Mouse (Mus musculus): ENCODE data around the gene Eif3m.

The Eif3m gene

DNA sequence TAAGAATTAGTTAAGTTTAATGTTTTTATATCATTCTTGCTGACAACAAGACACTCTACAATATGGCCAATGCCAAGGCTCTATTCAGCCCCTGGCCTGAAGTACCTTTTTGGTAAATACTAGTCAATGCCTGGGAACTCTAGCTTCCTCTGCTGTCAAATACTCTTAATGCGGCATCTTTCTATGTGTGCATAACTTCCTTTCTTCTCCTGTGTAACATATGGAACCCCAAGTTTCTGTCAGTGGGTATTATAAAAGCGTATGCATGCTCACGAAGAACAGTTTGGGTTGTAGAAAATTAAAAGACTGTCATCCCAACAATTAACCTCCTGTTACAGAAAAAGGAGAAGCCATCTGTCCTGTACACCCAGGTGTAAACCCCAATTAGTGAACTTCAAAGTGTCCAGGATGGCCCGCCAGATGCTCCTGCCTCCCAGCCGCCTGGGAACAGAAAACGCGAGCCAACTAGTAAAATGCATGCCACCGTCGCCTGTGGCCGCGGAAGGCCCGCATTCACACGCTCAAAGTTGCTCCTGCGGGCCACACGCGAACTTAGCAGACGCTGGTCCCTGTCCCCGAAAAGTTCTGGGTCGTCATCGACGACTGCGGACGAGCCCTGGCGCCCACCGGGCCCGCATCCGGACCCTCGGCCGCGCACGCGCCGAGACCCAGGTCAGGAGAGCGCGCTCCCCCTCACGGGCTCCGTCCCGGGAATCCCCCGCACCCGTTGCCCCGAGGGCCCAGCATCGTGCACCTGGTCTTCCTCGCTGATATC is 501 bp downstream of the Eif3m start:
- DNase-seq (ENCODE audit: low read depth), result no peak

DNA sequence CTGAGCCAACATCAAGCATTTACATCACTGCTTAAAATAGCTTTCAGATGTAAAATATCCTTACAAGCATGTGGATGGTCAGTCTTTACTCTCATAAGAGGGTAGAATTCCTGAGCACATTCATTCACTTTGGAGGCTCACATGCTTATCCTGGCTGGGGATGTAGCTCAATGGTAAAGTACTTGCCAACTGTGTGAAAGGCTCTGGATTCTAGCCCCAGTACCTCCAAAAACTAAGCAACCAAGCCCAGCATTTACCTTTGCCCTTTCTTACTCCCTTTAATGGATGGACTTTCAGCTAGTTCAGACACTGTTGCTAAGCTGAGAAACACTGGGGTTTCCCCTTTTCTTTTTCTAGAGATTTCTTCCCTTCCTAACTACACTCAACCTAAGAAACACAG is 9.6 kb downstream of the Eif3m start:
- DNase-seq (ENCODE audit: low read depth), result no peak

DNA sequence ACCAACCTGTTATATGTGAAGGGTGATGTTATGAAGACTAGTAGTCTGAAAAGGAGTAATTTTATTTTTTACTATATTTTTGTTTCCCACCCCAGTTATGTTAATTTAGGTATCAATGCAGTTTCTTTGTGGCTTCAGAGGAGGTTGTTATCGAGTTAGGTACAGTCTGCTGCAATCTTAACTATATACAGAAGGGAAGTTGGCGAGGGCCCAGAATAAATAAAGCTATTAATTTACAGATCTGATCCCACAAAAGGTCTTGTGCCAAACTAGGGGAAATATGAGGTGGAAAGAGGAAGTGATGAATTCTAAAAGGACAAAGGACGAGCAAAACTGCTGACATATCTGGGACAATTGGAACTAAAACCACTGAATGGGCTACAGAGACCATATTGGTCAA is 20.7 kb downstream of the Eif3m start:
- DNase-seq (ENCODE audit: low read depth), result no peak

DNA sequence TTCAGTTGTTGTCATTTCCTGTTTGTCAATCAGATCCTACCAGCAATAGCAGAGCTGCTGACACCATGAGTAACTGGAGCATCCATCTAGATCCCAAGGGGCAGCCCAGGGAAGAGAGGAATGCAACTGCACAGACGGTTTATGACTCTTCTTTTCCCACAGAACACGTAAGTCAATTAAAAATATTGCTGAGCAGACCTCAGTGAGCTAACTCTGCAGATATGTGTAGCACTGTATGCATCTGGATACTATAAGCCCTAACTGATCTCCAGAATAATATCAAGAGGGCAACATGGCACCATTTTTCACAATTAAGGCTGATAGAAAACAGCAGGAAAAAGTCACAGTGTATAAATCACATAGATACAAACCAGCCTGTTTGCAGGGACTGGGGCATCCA is 22.4 kb downstream of the Eif3m start:
- DNase-seq (ENCODE audit: low read depth), result no peak

DNA sequence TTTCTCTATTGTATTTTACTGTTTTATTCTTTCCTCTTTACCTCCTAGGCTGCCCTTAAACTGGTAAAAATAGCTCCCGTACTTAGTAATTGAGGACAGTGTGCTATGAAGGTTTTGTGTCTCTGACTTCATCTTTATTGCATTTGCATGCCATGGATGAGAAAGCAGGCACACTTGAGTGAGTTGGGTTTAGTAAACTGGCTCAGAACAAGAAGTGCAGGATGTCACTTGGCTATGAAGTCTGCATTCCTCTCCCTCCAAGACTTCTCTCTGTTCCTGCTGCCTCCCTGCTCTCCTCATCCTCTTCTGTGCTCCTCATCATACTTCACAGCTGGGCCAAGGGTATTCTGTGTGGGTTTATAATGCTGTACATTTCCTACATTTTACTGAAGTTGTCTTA is 27.9 kb downstream of the Eif3m start:
- no peak for DNase-seq (ENCODE audit: low read depth)

DNA sequence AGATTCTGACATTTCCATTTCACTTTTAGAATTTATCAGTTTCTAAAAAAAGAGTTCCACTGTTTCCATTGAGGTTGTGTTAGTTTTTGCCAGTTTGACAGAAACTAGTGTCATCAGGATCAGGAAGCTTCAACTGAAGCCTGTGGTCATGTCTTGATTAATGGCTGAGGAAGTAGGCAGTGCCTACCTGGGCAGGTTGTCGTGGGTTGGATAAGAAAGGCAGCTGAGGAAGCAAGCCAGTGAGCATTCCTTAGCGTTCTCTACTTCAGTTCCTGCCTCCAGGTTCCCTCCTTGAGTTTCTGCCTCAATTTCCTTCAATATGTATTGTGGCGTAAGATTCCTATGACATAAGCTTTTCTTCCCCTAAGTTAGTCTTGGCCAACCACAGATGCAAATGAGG is 31.1 kb downstream of the Eif3m start:
- no peak for DNase-seq (ENCODE audit: low read depth)

DNA sequence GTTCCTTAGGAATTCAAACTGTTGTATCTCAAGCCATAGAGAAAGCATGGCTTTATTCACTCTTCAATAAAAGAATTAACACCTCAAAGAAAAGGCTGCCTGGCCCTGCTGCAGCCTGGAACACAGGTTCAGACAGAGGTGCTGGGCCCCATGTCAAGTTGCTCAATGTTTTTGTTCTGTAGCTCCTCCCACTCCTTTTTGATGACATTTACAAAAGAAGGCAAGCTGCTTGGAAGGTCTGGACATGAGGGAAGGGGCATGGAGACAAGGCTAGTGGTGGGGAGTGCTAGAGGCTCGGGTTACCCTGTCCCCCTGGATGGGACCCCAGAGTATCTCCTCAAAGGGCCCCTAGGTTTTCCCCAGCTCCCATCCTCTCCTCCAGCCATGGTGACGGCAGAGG is 35.2 kb downstream of the Eif3m start:
- DNase-seq (ENCODE audit: low read depth), result no peak

DNA sequence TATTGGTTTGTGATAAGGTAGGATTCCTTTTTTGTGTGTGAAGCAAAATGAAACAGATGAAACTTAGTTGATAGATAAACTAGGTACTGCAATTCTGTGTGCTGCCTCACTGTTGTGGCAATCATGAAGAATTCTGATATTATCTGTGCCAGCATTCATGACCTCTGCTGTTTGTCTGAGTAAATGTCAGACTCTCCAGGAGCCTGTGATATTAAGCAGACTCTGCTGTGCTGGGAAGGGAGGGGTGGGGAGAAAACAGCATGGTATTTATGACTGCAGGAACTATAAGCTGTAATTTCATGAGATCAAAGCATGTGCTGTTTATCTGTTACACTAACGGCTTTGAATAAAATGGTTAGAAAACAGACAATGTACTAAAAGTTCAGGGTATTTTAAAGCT is 52.4 kb downstream of the Eif3m start:
- no peak for DNase-seq (ENCODE audit: low read depth)

All from c-Kit-positive CD71-positive TER-119-negative erythroid progenitor cells, embryonic 14.5 days (primary cell).